ENCODE assay signal across 11 mouse cellular contexts in the genomic region with DNA sequence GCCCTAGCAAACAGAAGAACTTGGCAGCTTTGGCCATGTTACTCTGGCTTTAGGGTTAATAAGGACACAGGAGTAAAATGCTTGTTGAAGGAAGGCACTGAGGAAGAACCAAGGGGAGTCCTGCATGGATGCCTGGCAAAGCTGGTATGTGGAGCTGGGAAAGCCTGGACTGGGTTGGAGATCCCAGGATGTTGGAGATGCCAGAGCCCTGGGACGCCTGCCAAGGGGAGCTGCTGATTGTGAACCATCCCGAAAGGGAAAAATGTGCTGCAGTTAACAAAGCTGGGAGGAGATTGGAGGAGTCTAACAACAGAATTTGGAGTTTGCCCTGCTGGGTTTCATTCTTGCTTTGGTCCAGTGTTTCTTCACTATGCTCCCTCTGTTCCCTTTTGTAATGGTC.
DNase-seq lines count a peak whose midpoint lies in the region; ATAC-seq and TF ChIP-seq lines count a peak whose summit lies in the region.
"Had no signal": no experiment of that assay in that cellular context is flagged by ENCODE, and none has a peak within 500 bp of the region (broad histone marks: within the 10 kb centered on the region; RNA-seq: fewer than 3 reads in every experiment).

No protein-coding gene starts in this region.

- no peak overlapping the region for H3K4me2 ChIP-seq in liver, embryonic 12.5 days
- no peak overlapping the region for H3K4me2 ChIP-seq in heart, embryonic 12.5 days
- H3K4me2 ChIP-seq: embryonic facial prominence, embryonic 13.5 days; limb, embryonic 12.5 days had no signal

- no peaks in the 10 kb centered on the region for H3K27me3 ChIP-seq in liver, adult 2 months (ENCODE audit: control insufficient read depth, insufficient read depth, low read length)
- H3K27me3 ChIP-seq in liver, embryonic 12.5 days (replicated peaks): no peaks in the 10 kb centered on the region
- H3K27me3 ChIP-seq in heart, embryonic 12.5 days (replicated peaks): no peaks in the 10 kb centered on the region
- no peaks in the 10 kb centered on the region for H3K27me3 ChIP-seq in hindbrain, embryonic 10.5 days (ENCODE audit: insufficient read depth, poor library complexity, severe bottlenecking)
- H3K27me3 ChIP-seq: embryonic facial prominence, embryonic 13.5 days; limb, embryonic 12.5 days had no signal

- H3K4me1 ChIP-seq in liver, adult 2 months (ENCODE audit: control insufficient read depth, insufficient read depth, low read length): no peaks in the 10 kb centered on the region
- no peaks in the 10 kb centered on the region for H3K4me1 ChIP-seq in liver, embryonic 12.5 days
- no peaks in the 10 kb centered on the region; the same call in 1 of the 2 replicates for H3K4me1 ChIP-seq in heart, embryonic 12.5 days (replicated peaks)
- no peaks in the 10 kb centered on the region for H3K4me1 ChIP-seq in hindbrain, embryonic 10.5 days (replicated peaks)
- H3K4me1 ChIP-seq: embryonic facial prominence, embryonic 13.5 days; limb, embryonic 12.5 days had no signal

- no peak overlapping the region for H3K4me3 ChIP-seq in liver, adult 2 months (ENCODE audit: insufficient read depth, low read depth, low read length)
- H3K4me3 ChIP-seq in liver, embryonic 12.5 days: no peak overlapping the region
- no peak overlapping the region for H3K4me3 ChIP-seq in heart, embryonic 12.5 days
- no peak overlapping the region for H3K4me3 ChIP-seq in hindbrain, embryonic 10.5 days
- H3K4me3 ChIP-seq: embryonic facial prominence, embryonic 13.5 days; limb, embryonic 12.5 days had no signal

- no peak overlapping the region for H3K27ac ChIP-seq in liver, adult 2 months (replicated peaks; ENCODE audit: insufficient read depth, low read depth, low read length)
- no peak overlapping the region for H3K27ac ChIP-seq in liver, embryonic 12.5 days
- 0 out of 2 replicates have a peak overlapping the region, but pooled peaks have one; percentile 22 for H3K27ac ChIP-seq in heart, embryonic 12.5 days (ENCODE audit: poor library complexity, severe bottlenecking)
- no peak overlapping the region for H3K27ac ChIP-seq in hindbrain, embryonic 10.5 days
- H3K27ac ChIP-seq: embryonic facial prominence, embryonic 13.5 days; limb, embryonic 12.5 days had no signal

- 42% methylated on average over 2 of the region's 2 CpGs for whole genome bisulfite sequencing in liver, adult 2 months
- WGBS in liver, embryonic 12.5 days (ENCODE audit: insufficient replicate concordance): 64% methylated on average over 2 of the region's 2 CpGs
- WGBS in heart, embryonic 12.5 days: 44% methylated on average over 2 of the region's 2 CpGs
- WGBS in hindbrain, embryonic 10.5 days: 81% methylated on average over 2 of the region's 2 CpGs

- no peak for ATAC-seq in liver, embryonic 12.5 days
- no peak for ATAC-seq in heart, embryonic 12.5 days (ENCODE audit: insufficient number of reproducible peaks, low FRiP score)
- no peak for ATAC-seq in monocyte, adult 5-6 weeks (replicated peaks; ENCODE audit: insufficient number of reproducible peaks, low FRiP score, low TSS enrichment, poor library complexity, severe bottlenecking)

- TF ChIP-seq POLR2A in liver, adult 2 months (IDR thresholded peaks at IDR 0.05; ENCODE audit: extremely low read depth, insufficient read depth, low read length): no peak

- H3K9ac ChIP-seq in liver, adult 2 months (ENCODE audit: low read depth, low read length): no peak overlapping the region
- no peak overlapping the region for H3K9ac ChIP-seq in liver, embryonic 12.5 days
- no peak overlapping the region for H3K9ac ChIP-seq in heart, embryonic 12.5 days
- H3K9ac ChIP-seq: embryonic facial prominence, embryonic 13.5 days; limb, embryonic 12.5 days had no signal

- no peak for TF ChIP-seq CTCF in liver, adult 2 months (IDR thresholded peaks at IDR 0.05; ENCODE audit: low read depth, low read length)

- H3K79me2 ChIP-seq in liver, adult 2 months (ENCODE audit: control insufficient read depth, insufficient read depth, low read length): no peaks in the 10 kb centered on the region; the same call in 1 of the 2 replicates

- no peaks in the 10 kb centered on the region for H3K9me3 ChIP-seq in liver, embryonic 12.5 days (replicated peaks)
- no peaks in the 10 kb centered on the region for H3K9me3 ChIP-seq in heart, embryonic 12.5 days (replicated peaks)
- no peaks in the 10 kb centered on the region for H3K9me3 ChIP-seq in hindbrain, embryonic 10.5 days
- H3K9me3 ChIP-seq: G1E; limb, embryonic 12.5 days had no signal

- peaks cover 13% of the 10 kb centered on the region for H3K36me3 ChIP-seq in liver, adult 2 months (ENCODE audit: control insufficient read depth, insufficient read depth, low read length)
- no peaks in the 10 kb centered on the region for H3K36me3 ChIP-seq in liver, embryonic 12.5 days
- 0 out of 2 replicates have a peak, but pooled peaks cover 2% of the 10 kb centered on the region for H3K36me3 ChIP-seq in heart, embryonic 12.5 days
- no peaks in the 10 kb centered on the region for H3K36me3 ChIP-seq in hindbrain, embryonic 10.5 days
- H3K36me3 ChIP-seq: G1E; limb, embryonic 12.5 days had no signal

- peak; percentile 65 for DNase-seq in liver, adult 2 months (ENCODE audit: extremely low read depth, low read depth, low spot score)
- DNase-seq in cerebellum, adult 11 months: peak; percentile 89
- DNase-seq in layer of hippocampus, postnatal 36 days: peak; percentile 23 to 39
- DNase-seq in hindbrain, embryonic 10.5 days (ENCODE audit: low spot score): no peak
- DNase-seq in spleen, adult 18-20 months: no peak

Comparison
In these comparisons a context has a peak if more than half of its experiments do, and no peak if none do; other contexts are left out.
1. DNase-seq: peak in liver, adult 2 months (single experiment), cerebellum, adult 11 months (single experiment) and layer of hippocampus, postnatal 36 days (2 of 2); none in hindbrain, embryonic 10.5 days (single experiment) and spleen, adult 18-20 months (0 of 2).